Mouse (Mus musculus) liver, embryonic 15.5 days (tissue): ENCODE measurements around the gene Atp5h. TPM values are rescaled to one million over a fixed set of nuclear protein-coding genes. Genes with fewer than 3 reads are reported as not detected.
A peak's percentile ranks its signal among the peaks of the same experiment; 100 is the strongest.

ENCODE experiments used
- ATAC-seq: fragments of 200-750 bp; cut with Nextera tagmentation; 2 replicates; pipeline ENCODE4 v1.8.0; 2017; ENCODE audit warnings: moderate number of reproducible peaks, mild to moderate bottlenecking, moderate library complexity; ENCODE audit not compliant: insufficient read depth
- H3K27ac ChIP-seq: fragments of 300-500 bp; sonication (generic); replicated peaks from 2 replicates; pipeline ENCODE4 v1.5.1; 2015; ENCODE audit warnings: mild to moderate bottlenecking, inconsistent platforms
- H3K27me3 ChIP-seq: fragments of 300-500 bp; sonication (generic); 2 replicates; pipeline ENCODE4 v1.6.1; 2015; ENCODE audit warnings: mild to moderate bottlenecking, inconsistent platforms
- H3K36me3 ChIP-seq: fragments of 300-500 bp; sonication (generic); replicated peaks from 2 replicates; pipeline ENCODE4 v1.6.1; 2015; ENCODE audit warnings: moderate library complexity, mild to moderate bottlenecking, inconsistent platforms
- H3K4me1 ChIP-seq: fragments of 300-500 bp; sonication (generic); replicated peaks from 2 replicates; pipeline ENCODE4 v1.6.1; 2015; ENCODE audit warnings: inconsistent platforms
- H3K4me2 ChIP-seq: fragments of 300-500 bp; sonication (generic); 2 replicates; pipeline ENCODE4 v1.6.1; 2015; ENCODE audit warnings: moderate library complexity, mild to moderate bottlenecking, inconsistent platforms
- H3K4me3 ChIP-seq: fragments of 300-500 bp; sonication (generic); replicated peaks from 2 replicates; pipeline ENCODE4 v1.5.1; 2015; ENCODE audit warnings: mild to moderate bottlenecking, inconsistent platforms
- H3K9ac ChIP-seq: fragments of 300-500 bp; sonication (generic); 2 replicates; pipeline ENCODE4 v1.6.1; 2015; ENCODE audit warnings: moderate library complexity, mild to moderate bottlenecking, inconsistent platforms
- H3K9me3 ChIP-seq: fragments of 300-500 bp; sonication (generic); replicated peaks from 2 replicates; pipeline ENCODE4 v1.6.1; 2016; ENCODE audit warnings: inconsistent platforms
- WGBS: fragments of 180-500 bp; shearing (Covaris S2); methylation state at CpG from one replicate; pipeline ENCODE4 v1.1.7; 2015; ENCODE audit warnings: mixed read lengths; ENCODE audit not compliant: insufficient replicate concordance; 5-methylcytosine and 5-hydroxymethylcytosine counted together
- polyA plus RNA-seq: library from polyadenylated mRNA; unstranded; fragments of >200 nt; fragmentation: Nextera tagmentation; extraction: Ambion mirVana; gene quantifications from 2 replicates; pipeline ENCODE4 v1.2.1, GENCODE M21; 2015

Atp5h gene
- polyA plus RNA-seq, 1 experiment from 2014 or later = 509 TPM

- WGBS = 63% methylated on average over 1 of the region's 1 CpGs
- H3K4me3 ChIP-seq = peak overlapping the region; percentile 96
Observed at GRCm38 (mm10) chr11:115421328-115421727, 1.6 kb upstream of the Atp5h start.

GRCm38 (mm10) chr11:115420336-115421190 is 801 bp upstream of the Atp5h start:
- H3K4me1 ChIP-seq = peaks cover 45% of the 10 kb centered on the region
- ATAC-seq = peak; percentile 72
- peak overlapping the region; percentile 99 for H3K4me2 ChIP-seq
- no peaks in the 10 kb centered on the region for H3K27me3 ChIP-seq
- peak overlapping the region; percentile 96 for H3K9ac ChIP-seq
- H3K4me3 ChIP-seq = peak overlapping the region; percentile 96
- H3K9me3 ChIP-seq = no peaks in the 10 kb centered on the region
- peaks cover 36% of the 10 kb centered on the region for H3K36me3 ChIP-seq
- H3K27ac ChIP-seq = peak overlapping the region; percentile 83
- WGBS = 1% methylated on average over 45 of the region's 45 CpGs

More at GRCm38 (mm10) chr11:115421328-115421727, 1.6 kb upstream of the Atp5h start:
- Histone ChIP-seq H3K9ac (no peak overlapping the region), H3K4me2 (peak overlapping the region; percentile 99), H3K27me3 (no peaks in the 10 kb centered on the region), H3K4me1 (peaks cover 45% of the 10 kb centered on the region), H3K36me3 (peaks cover 35% of the 10 kb centered on the region), H3K9me3 (no peaks in the 10 kb centered on the region), H3K27ac (no peak overlapping the region)
- no peak for ATAC-seq

DNA sequence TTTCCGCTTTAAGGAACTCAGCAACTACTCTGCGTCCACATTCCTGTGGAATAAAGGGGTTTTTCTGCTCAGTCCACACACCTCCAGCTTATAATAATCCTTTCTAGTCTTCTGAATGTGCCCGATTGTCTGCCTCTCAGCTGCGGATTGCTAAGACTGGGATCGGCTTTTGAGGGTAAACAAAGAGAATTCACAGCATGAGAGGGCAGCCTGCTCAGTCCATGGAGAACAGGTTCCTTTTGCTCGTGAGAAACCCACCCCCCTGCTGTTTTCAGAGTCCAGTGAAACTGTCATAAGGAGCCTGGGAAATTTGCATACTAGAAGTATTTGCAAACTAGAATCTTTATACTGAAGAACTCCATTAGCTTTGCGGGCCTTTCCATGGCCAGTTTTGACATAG is 10.2 kb downstream of the Atp5h start:
- 83% methylated on average over 7 of the region's 7 CpGs for WGBS
- H3K27me3 ChIP-seq = no peaks in the 10 kb centered on the region
- H3K36me3 ChIP-seq = peaks cover 44% of the 10 kb centered on the region
- no peaks in the 10 kb centered on the region for H3K9me3 ChIP-seq
- ATAC-seq = no peak
- H3K4me2 ChIP-seq = no peak overlapping the region
- H3K4me3 ChIP-seq = no peak overlapping the region
- peaks cover 46% of the 10 kb centered on the region for H3K4me1 ChIP-seq
- no peak overlapping the region for H3K9ac ChIP-seq
- H3K27ac ChIP-seq = no peak overlapping the region

DNA sequence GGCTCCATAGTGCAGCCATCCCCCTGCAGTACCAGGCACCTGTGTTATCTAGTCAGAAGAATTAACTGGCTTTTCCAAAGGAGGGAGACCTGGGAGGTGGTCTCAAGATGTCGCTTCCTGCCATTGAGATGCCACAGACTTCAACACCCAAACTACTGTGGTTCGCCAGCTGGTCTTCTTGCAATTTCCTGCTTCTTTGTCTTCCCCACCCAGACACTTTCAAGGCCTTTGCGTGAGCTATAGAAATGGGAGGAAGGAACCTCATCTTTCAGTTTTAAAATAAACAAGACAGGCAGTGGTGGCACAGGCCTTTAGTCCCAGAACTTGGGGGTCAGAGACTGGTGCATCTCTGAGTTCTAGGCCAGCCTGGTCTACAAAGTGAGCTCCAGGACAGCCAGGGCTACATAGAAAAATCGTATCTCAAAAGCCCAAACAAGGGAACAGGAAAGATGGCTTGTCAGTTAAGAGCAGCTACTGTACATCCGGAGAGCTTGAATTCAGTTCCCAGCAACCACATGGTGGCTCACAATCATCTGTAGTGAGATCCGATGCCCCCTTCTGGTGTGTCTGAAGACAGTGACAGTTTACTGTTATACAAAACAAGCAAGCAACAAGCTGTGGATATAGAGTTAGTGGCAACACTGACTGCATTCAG is 11.4 kb downstream of the Atp5h start:
- Histone ChIP-seq H3K27me3 (no peaks in the 10 kb centered on the region), H3K9ac (no peak overlapping the region), H3K4me1 (peaks cover 47% of the 10 kb centered on the region), H3K27ac (peak overlapping the region; percentile 33; the same call in 1 of the 2 replicates), H3K9me3 (no peaks in the 10 kb centered on the region), H3K36me3 (peaks cover 44% of the 10 kb centered on the region), H3K4me2 (no peak overlapping the region), H3K4me3 (no peak overlapping the region)
- 53% methylated on average over 6 of the region's 6 CpGs for WGBS
- no peak for ATAC-seq

DNA sequence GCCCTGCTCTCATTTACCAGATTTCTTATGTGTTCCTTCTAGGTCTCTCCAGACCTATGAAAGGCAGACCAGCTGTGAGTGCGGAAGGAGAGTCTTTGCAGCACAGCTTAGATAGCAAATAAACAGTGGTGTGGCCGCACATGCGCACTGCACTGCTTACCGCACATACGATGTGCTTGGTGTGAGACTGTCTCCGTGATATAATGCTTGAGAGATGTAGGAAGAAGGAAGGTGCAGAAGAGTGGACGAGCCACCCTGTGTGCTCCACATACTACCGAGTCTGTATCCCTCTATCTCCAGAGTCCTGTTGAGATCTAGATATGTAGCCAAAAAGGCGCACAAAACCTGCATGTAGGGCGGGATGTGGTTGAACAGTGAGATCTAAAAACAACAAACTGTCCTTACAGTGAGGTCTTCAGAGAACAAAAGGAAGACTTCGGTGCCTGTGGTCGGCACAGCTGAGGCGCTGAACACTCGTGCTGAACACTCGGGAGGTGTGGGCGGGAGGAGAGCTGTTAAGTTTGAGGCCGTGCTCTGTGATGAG is 12.8 kb downstream of the Atp5h start:
- 82% methylated on average over 17 of the region's 17 CpGs for WGBS
- no peak overlapping the region for H3K27ac ChIP-seq
- peaks cover 44% of the 10 kb centered on the region for H3K36me3 ChIP-seq
- no peak for ATAC-seq
- H3K4me3 ChIP-seq = no peak overlapping the region
- H3K4me2 ChIP-seq = no peak overlapping the region
- H3K9me3 ChIP-seq = no peaks in the 10 kb centered on the region
- no peaks in the 10 kb centered on the region for H3K27me3 ChIP-seq
- H3K4me1 ChIP-seq = peaks cover 37% of the 10 kb centered on the region
- H3K9ac ChIP-seq = no peak overlapping the region

DNA sequence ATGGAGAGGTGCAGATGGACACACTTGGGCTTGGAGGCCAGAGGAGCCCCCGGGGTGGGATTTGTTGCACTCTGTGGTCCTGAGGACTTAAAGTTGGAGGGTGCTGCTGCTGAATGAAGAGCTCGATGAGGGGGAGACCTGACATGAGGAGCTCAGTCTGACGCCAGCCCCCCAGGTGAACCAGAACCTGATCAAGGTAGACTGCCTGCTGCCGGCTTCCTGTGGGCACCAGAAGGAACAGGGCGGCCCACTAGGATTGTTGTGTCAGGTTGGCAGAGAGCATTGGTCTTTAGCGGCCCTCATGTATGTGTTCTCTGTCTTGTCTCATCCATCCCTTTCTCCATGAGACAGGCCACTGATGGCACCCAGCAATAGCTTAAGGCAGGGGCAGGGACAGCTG is 14.0 kb downstream of the Atp5h start:
- H3K27me3 ChIP-seq = 0 out of 2 replicates have a peak, but pooled peaks cover 4% of the 10 kb centered on the region
- no peak overlapping the region for H3K4me3 ChIP-seq
- H3K9ac ChIP-seq = no peak overlapping the region
- H3K36me3 ChIP-seq = peaks cover 38% of the 10 kb centered on the region
- peaks cover 27% of the 10 kb centered on the region for H3K4me1 ChIP-seq
- no peak overlapping the region for H3K4me2 ChIP-seq
- H3K27ac ChIP-seq = no peak overlapping the region
- no peaks in the 10 kb centered on the region for H3K9me3 ChIP-seq
- no peak for ATAC-seq
- 89% methylated on average over 6 of the region's 6 CpGs for WGBS

GRCm38 (mm10) chr11:115403338-115404124 is 16.2 kb downstream of the Atp5h start, which contains the start of gene Mrpl58:
TSS of gene Mrpl58 (plus strand) at chr11:115403752.
- no peaks in the 10 kb centered on the region for H3K9me3 ChIP-seq
- 3% methylated on average over 50 of the region's 50 CpGs for WGBS
- H3K36me3 ChIP-seq = peaks cover 23% of the 10 kb centered on the region
- peak within 1 kb of the TSS; percentile 87 for H3K9ac ChIP-seq
- H3K4me2 ChIP-seq = peak within 1 kb of the TSS; percentile 90
- H3K27ac ChIP-seq = peak within 1 kb of the TSS; percentile 85
- ATAC-seq = peak; percentile 91
- peak within 1 kb of the TSS; percentile 94 for H3K4me3 ChIP-seq
- H3K4me1 ChIP-seq = peaks cover 27% of the 10 kb centered on the region
- H3K27me3 ChIP-seq = 0 out of 2 replicates have a peak, but pooled peaks cover 4% of the 10 kb centered on the region

DNA sequence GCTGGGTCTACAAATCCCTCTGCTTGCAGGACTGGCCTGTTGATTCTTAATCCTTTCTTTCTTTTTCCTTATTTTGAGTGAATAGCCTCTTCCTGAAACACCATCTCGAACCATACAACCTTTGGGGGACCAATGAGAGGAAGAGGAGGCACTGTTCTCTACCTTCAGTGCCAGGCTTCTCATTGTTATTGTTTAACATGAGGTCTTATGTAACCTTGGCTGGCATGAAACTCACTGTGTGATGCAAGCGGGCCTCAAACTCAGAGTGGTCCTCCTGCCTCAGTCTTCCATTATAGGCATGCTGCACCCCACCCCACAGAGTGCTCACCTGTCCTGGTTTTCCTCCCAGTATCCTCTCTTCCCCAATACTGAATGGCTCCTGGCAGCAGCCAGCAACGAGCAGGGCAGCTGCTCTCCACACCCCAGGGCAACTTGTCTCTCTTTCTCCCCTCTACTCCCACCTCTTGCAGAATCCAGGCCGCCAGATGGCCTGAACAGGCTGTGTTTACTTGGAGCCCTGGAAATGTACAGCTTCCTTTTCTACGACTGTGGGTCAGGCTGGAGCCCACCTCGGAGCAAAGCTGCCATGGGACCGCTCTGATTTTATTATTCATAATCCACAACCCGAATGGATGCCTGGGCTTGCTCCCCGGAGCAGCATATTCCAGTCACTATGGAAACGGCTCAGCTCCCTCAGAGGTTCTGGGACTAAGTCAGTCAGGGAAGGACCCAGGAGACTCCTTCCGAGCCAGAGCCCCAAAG is 19.0 kb downstream of the Atp5h start:
- H3K4me2 ChIP-seq = no peak overlapping the region
- H3K9ac ChIP-seq = no peak overlapping the region
- H3K9me3 ChIP-seq = no peaks in the 10 kb centered on the region
- H3K27me3 ChIP-seq = peaks cover 10% of the 10 kb centered on the region; the same call in 1 of the 2 replicates
- H3K27ac ChIP-seq = no peak overlapping the region
- H3K4me1 ChIP-seq = peaks cover 20% of the 10 kb centered on the region
- 50% methylated on average over 11 of the region's 11 CpGs for WGBS
- H3K36me3 ChIP-seq = no peaks in the 10 kb centered on the region
- ATAC-seq = no peak
- no peak overlapping the region for H3K4me3 ChIP-seq

DNA sequence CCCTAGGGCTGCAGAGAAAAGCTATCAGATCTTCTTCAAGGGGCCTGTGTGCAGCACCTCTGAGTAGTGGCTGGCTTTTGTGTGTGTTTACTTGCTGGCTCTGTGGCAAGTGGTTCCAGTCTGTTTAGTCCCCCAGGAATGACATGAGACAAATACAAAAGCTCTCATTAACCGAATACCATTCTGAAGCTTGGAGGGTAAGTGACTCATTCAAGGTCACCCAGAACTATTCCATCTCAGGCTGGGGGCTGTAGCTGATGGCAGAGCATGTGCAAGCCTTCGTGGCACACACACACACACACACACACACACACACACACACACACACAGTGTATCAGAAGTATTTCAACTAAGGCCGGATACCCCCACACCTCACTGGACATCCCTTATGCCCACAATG is 19.6 kb downstream of the Atp5h start:
- 60% methylated on average over 3 of the region's 3 CpGs for WGBS
- no peak overlapping the region for H3K27ac ChIP-seq
- no peak overlapping the region for H3K4me2 ChIP-seq
- H3K9ac ChIP-seq = no peak overlapping the region
- H3K4me1 ChIP-seq = peaks cover 20% of the 10 kb centered on the region
- ATAC-seq = no peak
- H3K9me3 ChIP-seq = no peaks in the 10 kb centered on the region
- no peaks in the 10 kb centered on the region for H3K36me3 ChIP-seq
- no peak overlapping the region for H3K4me3 ChIP-seq
- H3K27me3 ChIP-seq = peaks cover 17% of the 10 kb centered on the region

- 43% methylated on average over 7 of the region's 7 CpGs for WGBS
- Histone ChIP-seq H3K9me3 (no peaks in the 10 kb centered on the region), H3K9ac (no peak overlapping the region), H3K27me3 (peaks cover 38% of the 10 kb centered on the region), H3K36me3 (no peaks in the 10 kb centered on the region), H3K4me1 (peaks cover 1% of the 10 kb centered on the region), H3K27ac (no peak overlapping the region), H3K4me3 (no peak overlapping the region), H3K4me2 (no peak overlapping the region)
- no peak for ATAC-seq
Observed at GRCm38 (mm10) chr11:115398085-115398484, 21.7 kb downstream of the Atp5h start.
